Mouse (Mus musculus) gastrocnemius, postnatal 4 days (tissue): ENCODE data around the gene Lkaaear1. TPM values are rescaled to one million over a fixed set of nuclear protein-coding genes. Genes with fewer than 3 reads are reported as not detected.

Experiments
- DNase-seq, 2 experiments: peaks; one replicate each; pipeline ENCODE4 v3.0.0; 2021 to 2022; ENCODE audit warnings: low spot score in 2 of 2, mixed read lengths in 2 of 2
- long read RNA-seq, 2 experiments: library from polyadenylated mRNA; stranded (forward); transcript quantifications; one replicate each; pipeline ENCODE4 v2.0.0; 2021
- total RNA-seq, 2 experiments: library from RNA; stranded (reverse); gene quantifications; 2 replicates each; pipeline ENCODE4 v1.2.3; 2021

Gene Lkaaear1
- total RNA-seq: not detected
- long read RNA-seq, experiment 1: 0 reads
- long read RNA-seq, experiment 2: 0 reads

DNA sequence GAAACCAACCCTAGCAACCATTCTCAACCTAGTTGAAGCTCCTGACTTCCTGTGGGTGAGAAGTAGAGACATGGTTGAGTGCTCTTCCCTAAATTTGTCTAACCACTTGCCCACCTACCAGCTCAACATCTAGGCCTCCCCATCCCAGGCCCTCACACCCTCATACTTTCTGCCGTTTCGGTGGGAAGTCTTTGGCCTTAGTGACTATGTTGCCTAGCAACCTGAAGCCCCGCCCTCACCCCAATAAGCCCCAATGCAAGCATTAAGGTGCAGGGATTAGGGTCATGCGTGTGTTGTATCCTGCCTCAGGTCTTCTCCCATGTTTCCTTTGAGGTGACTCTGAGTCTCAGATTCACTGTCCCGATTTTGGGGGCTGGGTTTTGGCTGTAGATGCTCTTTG is at the start of gene Lkaaear1:
Lkaaear1 (minus strand) TSS at position 202 of the 400 bp plus-strand sequence.
- peak in 1 of 2 experiments; percentile 9 for DNase-seq

DNA sequence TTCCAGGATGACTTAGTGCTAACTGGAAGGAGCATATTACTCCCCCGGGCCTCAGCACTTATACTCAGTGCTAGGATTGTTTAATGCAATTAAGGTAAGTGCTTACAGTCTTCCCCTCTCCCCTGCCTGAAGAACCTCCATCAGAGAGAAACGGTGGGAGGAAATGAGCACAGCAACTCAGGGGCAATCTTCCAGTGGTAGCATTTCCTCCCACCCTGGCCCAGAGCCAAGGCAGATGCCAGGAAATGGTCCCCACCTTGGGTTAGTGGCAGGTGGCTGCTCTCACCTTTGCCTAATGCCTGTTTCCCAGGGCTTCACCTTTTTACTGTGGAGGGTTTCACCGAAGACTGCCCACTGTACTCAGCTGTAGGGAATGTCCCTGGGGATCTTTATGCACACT is 31.8 kb upstream of the Lkaaear1 start:
- DNase-seq: no peak

- DNase-seq: no peak
Measured at GRCm38 (mm10) chr2:181727659-181728262, 29.5 kb upstream of the Lkaaear1 start.

GRCm38 (mm10) chr2:181722213-181722612 is 24.0 kb upstream of the Lkaaear1 start:
- no peak for DNase-seq

DNA sequence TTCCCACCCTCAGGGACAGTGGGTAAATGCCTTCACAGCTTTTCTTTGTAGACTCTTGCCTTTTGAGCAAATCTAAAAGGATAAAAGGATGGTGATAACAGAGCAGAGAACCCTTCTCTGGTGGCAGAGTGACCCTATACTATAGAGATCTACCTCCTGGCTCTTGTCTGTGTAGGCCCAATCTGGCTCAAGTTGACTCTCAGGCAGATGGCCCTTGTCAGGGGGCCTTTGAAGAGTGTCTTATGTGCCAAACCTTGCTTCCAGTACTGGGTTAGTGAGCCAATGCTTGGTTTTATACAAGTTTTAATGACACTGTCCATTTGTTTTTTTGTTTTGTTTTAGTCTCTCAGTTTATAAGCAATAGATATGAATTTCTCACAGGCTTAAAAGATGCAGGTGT is 23.0 kb upstream of the Lkaaear1 start:
- DNase-seq: no peak

GRCm38 (mm10) chr2:181720061-181720460 is 21.8 kb upstream of the Lkaaear1 start:
- DNase-seq: no peak

- DNase-seq: no peak
Measured at GRCm38 (mm10) chr2:181716991-181717390, 18.7 kb upstream of the Lkaaear1 start.

GRCm38 (mm10) chr2:181715382-181715781 is 17.1 kb upstream of the Lkaaear1 start:
- no peak for DNase-seq

DNA sequence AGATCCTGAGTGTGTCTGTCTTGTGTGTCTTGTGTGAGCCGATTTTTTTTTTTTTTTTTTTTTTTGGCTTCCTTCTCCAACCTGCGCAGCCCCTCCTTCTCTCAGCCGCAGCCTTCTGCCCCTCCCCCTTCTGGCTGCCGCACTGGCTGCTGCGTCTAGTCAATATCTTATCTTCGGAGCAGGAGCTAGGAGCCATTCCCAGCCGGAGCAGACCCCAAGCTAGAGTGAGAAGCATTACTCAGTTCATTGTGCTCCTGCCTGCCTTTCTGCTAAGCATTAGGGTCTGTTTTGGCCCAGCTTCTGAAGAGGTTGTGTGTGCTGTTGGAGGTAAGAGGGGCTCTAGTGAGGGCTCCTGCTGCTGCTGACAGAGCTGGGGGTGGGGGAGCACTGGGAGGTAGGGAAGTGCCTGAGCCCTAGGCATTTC is 16.7 kb upstream of the Lkaaear1 start, which contains the start of gene Oprl1:
Oprl1 (plus strand) TSS at position 114 of the 424 bp plus-strand sequence.
- no peak for DNase-seq

DNA sequence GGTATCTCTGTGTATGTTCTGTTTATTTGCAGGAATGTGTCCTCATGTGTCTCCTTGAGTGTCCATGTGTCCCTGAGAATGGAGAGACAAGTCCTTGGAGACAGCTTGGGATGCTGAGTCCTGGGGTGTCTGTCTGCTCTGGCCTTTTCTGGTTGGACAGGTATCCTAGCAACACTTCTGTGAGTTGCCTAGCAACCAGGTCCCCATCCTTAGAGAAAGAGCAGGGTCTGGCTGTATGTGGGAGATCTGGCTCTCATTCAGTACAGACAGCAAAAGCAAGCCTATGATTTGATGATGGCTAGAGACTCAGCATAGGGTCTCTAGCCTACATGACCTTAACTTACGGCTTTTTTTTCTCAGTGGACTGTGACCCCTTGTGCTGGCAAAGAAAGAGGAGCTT is 15.5 kb upstream of the Lkaaear1 start:
- DNase-seq: no peak

DNA sequence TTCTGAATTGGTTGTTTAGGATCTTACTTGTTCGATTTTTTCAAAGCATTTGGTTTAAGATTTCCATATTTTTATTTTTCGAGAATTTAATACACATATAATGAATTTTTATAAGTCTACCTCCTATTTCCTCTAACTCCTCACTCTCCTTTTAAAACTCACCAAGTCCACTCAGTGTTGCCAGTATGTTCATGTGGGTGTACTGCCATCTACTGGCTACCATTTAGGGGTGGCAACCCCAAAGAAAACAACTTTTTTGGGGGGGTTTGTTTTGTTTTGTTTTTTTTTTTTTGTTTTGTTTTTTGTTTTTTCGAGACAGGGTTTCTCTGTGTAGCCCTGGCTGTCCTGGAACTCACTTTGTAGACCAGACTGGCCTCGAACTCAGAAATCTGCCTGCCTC is 8.4 kb upstream of the Lkaaear1 start:
- DNase-seq: no peak

DNA sequence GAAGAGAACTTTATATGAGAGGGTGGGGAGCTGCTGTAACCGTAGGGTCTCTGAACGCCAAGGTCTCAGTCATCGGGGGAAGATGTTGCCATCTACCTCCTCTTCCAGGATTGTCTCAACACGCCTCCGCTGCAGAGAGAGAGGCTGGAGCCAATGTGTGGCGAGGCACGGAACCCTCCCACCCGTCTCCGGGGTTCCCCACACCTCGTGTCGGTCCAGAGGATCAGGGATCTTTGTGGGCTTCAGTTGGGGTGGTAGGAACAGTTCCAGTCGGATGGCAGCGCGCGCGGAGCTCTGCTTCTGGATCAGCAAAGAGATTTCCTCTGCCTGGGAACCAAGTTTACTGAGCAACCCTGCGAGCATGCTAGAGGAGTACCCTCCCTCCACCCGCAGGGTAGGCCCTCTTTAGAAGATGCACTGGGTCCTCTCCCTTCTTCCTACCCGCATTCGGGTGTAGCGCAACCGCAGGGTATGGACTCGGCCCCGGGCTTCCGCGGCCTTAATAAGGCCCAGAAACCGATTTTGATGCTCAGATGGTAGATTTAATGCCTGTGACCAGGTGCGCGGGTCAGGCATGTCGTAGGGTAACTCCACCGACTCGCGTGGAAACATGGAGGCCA is 1.3 kb downstream of the Lkaaear1 start:
- DNase-seq: peak in 1 of 2 experiments; percentile 13

- peak in 1 of 2 experiments; percentile 11 for DNase-seq
Measured at GRCm38 (mm10) chr2:181695776-181696175, 2.5 kb downstream of the Lkaaear1 start.

- peak; percentile 5 to 10 for DNase-seq
Measured at GRCm38 (mm10) chr2:181694581-181694980, 3.7 kb downstream of the Lkaaear1 start.

DNA sequence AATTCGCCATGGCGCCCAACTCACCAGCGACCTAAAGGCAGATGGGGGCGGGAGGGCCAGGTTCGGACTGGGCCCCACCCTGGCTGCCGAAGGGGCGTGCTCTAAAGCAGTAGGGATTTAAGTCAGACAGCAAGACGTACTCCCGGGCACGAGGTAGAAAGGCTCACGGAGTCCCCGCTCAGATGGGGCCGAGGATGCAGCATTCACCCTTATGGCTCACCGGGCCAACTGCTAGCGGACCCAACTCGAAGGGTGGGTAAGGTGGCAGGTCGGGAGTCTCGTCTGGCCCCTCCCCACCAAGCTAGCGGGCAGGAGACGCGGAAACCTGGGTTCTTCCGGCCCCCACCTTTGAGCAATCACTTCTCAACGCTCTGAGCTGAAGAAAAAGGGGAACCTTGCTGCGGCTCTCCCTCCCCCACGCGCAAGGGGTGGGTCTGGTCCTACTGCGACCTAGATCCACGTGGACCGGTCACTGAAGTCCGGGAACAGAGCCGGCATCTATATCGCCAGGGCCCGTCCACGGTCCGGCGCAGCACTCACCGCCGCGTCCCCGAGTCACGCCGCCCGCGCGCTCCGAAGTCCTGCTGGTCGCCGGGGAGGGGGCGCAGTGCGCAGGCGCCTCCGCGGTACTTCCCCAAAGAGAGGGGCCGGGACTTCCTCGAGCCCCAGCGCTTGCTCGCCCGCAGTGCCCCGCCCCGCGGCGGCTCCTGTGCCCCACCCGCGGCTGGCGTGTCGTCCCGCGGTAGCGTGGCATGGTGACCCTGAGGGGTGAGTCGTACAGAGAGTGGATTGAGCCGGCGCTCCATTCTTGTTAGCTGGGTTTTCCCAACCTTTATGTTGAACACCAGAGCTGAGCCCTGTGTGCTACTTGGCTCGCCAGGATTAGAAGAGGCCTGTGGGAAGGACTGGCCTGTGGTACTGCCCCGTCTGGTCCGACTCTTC is 4.6 kb downstream of the Lkaaear1 start, which contains the start of gene Rgs19:
Rgs19 (minus strand) TSS at position 639 of the 942 bp plus-strand sequence.
- DNase-seq: peak; percentile 72 to 81

DNA sequence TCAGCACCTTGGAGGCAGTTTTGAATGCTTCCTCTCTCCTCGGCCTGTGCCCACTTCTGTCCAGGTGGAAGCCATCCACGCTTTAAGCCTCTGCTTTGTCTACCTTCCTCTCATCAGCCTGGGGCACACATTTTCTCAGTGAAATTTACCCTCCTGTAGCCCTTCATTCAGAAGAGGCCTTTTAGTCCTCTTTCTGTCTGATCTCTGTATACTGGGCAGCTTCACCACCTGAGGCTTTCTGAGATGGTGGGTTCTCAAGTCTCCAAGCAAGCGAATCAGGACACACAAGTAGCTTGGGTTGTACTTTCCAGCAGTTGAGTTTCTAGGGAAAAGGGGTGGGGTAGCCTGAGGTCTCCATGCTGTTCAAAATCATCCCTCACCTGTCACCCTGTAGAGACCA is 5.9 kb downstream of the Lkaaear1 start:
- DNase-seq: peak; percentile 4 to 7

DNA sequence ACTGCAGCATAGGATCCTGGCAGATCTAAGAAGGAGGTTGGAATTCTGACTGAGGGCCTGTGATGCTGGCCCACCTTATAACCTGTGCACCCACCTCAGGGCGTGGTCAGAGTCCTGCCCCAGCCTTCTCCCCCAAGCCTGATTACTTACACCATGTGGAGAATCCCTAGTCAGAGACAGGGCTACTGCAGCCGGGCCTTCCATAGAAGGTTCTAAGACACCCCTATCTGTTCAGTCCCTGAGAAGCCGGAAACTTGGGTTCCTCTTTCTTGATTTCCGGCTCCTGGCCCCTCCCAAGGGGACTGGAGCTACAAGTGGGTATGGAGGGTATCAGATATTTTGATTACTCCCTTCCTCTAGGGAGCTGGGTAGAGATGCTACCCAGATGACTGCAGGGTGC is 6.7 kb downstream of the Lkaaear1 start:
- DNase-seq: peak in 1 of 2 experiments; percentile 8

DNA sequence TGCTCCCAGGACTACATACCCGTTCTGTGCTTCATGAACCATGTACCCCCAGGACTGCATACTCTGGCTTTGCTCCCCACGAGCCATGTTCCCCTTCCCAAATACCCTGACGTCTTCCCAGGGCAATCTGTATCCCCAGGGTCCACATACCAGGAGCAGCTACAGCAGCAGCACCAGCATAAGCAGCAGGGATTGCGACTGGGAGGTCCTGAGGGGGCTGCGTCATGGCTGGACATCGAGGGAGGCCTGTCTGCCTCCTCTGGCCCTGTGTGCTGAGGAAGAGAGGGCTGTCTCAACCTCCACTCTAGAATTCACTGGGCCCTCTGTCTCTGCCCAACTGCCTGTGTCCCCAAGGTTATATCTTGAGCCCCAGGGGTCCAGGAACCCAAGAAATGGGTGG is 7.2 kb downstream of the Lkaaear1 start:
- peak; percentile 4 to 9 for DNase-seq

DNA sequence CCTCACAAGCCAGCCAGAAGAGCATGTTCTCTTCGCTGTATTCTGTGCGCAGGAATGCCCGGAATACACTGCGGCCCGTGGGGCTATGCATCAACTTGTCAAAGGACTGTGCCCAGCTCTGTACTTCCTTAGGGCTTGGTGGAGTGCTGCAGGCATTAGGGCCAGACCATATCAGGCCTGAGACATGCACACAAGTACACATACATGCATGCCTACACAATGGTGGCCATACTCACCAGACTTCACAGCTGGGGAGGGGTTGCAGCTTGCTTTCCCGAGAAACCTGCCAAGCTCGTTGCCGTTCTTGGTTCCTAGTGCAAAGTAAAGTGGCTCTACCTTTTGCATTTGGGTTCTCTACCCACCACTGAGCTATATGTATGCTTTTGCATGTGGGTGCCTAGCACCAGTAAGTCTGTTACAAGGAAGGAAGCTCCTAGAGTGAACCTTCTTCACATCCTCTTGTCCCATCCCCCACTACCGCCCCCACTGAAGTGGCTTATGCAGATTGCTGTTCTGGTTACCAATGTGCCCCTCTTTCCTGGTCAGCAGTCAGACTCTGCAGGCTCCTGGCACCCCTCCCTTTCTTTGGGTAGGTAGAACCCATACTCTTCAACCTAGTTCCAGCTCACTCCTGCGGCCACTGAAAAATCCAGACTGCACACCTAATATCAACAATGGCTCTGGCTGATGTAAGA is 8.6 kb downstream of the Lkaaear1 start:
- peak in 1 of 2 experiments; percentile 14 for DNase-seq

DNA sequence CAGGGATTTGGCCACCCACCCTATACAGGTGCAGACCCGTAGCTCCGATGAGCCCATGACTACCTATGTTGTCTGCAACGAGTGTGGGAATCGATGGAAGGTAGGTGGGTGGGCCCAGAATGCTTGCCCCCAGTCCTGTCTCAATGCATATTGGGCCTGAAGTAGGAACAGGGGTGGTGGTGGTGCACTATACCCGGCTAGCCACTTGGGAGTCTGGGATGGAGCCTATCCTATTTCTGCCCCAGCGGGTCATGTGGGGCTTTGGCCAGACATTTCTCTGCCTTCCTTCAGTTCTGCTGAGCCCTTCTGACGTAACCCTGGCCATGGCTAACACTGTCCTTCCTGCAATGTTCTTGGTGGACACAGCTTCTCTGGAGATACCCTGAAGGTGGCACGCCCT is 10.7 kb downstream of the Lkaaear1 start:
- DNase-seq: peak; percentile 5 to 12

DNA sequence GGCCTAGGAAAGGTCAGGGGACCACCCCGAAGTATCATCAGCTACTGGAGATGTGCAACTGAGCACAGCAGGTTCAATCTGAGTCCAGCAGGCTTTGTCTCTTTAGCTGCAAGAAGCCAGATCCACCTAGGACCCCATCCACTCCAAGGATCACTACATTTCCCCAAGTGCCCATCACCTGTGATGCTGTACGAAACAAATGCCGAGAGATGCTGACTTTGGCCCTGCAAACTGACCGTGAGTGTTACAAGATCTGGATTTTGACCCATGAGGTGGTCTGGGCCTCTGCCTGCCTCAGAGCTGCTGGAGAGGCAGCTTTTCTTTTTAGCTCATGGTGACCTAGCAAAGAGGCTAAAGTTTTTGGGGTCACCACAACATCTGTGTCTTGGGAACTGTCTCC is 12.6 kb downstream of the Lkaaear1 start:
- peak in 1 of 2 experiments; percentile 4 for DNase-seq
